Mouse (Mus musculus) MEL (cell line): ENCODE measurements around the gene Fxyd2. TPM values are rescaled to one million over a fixed set of nuclear protein-coding genes. Genes with fewer than 3 reads are reported as not detected.

Experiments used
- DNase-seq: peaks from one replicate; pipeline ENCODE4 v3.0.0; 2011; ENCODE audit warnings: low read depth, low spot score
- H3K27ac ChIP-seq: 2 replicates; pipeline ENCODE4 v1.5.1; 2012; ENCODE audit warnings: low read depth, mild to moderate bottlenecking, control low read depth, low read length, moderate library complexity; ENCODE audit not compliant: control insufficient read depth
- H3K27me3 ChIP-seq, 2 experiments: fragments of 150-350 bp in 1 of 2; sonication (generic) in 1 of 2; 2 replicates each; pipeline ENCODE4 v1.6.1; 2012; ENCODE audit warnings: low read length in 2 of 2, mild to moderate bottlenecking in 2 of 2, improper control_type of control experiment in 1 of 2, moderate library complexity in 1 of 2; ENCODE audit not compliant: insufficient read depth in 2 of 2, control insufficient read depth in 1 of 2
- H3K36me3 ChIP-seq, 2 experiments: 2 replicates each; pipeline ENCODE4 v1.6.1; 2012 to 2014; ENCODE audit warnings: low read length in 2 of 2, improper control_type of control experiment in 1 of 2, inconsistent platforms in 1 of 2, mild to moderate bottlenecking in 1 of 2; ENCODE audit not compliant: insufficient read depth in 2 of 2, control insufficient read depth in 1 of 2
- H3K4me1 ChIP-seq, 2 experiments: fragments of 150-350 bp in 1 of 2; sonication (generic) in 1 of 2; 2 replicates each; pipeline ENCODE4 v1.6.1; 2012; ENCODE audit warnings: low read length in 2 of 2, improper control_type of control experiment in 1 of 2, mild to moderate bottlenecking in 1 of 2; ENCODE audit not compliant: insufficient read depth in 2 of 2, control insufficient read depth in 1 of 2
- H3K4me3 ChIP-seq, 2 experiments: fragments of 150-350 bp in 1 of 2; sonication (generic) in 1 of 2; 2 replicates each; pipeline ENCODE4 v1.5.1; 2012; ENCODE audit warnings: low read depth in 2 of 2, low read length in 2 of 2, mild to moderate bottlenecking in 2 of 2, moderate library complexity in 2 of 2, control low read depth in 1 of 2, improper control_type of control experiment in 1 of 2; ENCODE audit not compliant: control insufficient read depth in 1 of 2, insufficient read depth in 1 of 2
- H3K79me2 ChIP-seq: 2 replicates; pipeline ENCODE4 v1.6.1; 2012; ENCODE audit warnings: mild to moderate bottlenecking, low read length, moderate library complexity; ENCODE audit not compliant: control insufficient read depth, poor library complexity, insufficient read depth
- H3K9ac ChIP-seq: 2 replicates; pipeline ENCODE4 v1.6.1; 2012; ENCODE audit warnings: low read depth, mild to moderate bottlenecking, control low read depth, low read length, moderate library complexity; ENCODE audit not compliant: control insufficient read depth, poor library complexity, severe bottlenecking
- H3K9me3 ChIP-seq: fragments of 150-350 bp; sonication (generic); replicated peaks from 2 replicates; pipeline ENCODE4 v1.6.1; 2012; ENCODE audit warnings: mild to moderate bottlenecking, low read length, improper control_type of control experiment, moderate library complexity; ENCODE audit not compliant: insufficient read depth
- BHLHE40 ChIP-seq: IDR thresholded peaks from 2 replicates; pipeline ENCODE4 v1.6.1; 2012; ENCODE audit warnings: low read depth, mild to moderate bottlenecking, inconsistent platforms, low read length, improper control_type of control experiment, borderline replicate concordance
- CHD1 ChIP-seq: IDR thresholded peaks from 2 replicates; pipeline ENCODE4 v1.6.1; 2012; ENCODE audit warnings: low read depth, mild to moderate bottlenecking, inconsistent platforms, low read length, improper control_type of control experiment
- CHD2 ChIP-seq: IDR thresholded peaks from 2 replicates; pipeline ENCODE4 v1.6.1; 2011; ENCODE audit warnings: low read length, improper control_type of control experiment
- CTCF ChIP-seq, 3 experiments: IDR thresholded peaks in 2 of 3; conservative IDR thresholded peaks in 1 of 3; 2 replicates each; pipeline ENCODE4 v1.5.1; 2011 to 2012; ENCODE audit warnings: low read length in 3 of 3, low read depth in 2 of 3, mild to moderate bottlenecking in 2 of 3, improper control_type of control experiment in 1 of 3, inconsistent platforms in 1 of 3, mixed read lengths in 1 of 3, moderate library complexity in 1 of 3; ENCODE audit not compliant: control insufficient read depth in 1 of 3, insufficient read depth in 1 of 3, poor library complexity in 1 of 3, severe bottlenecking in 1 of 3
- E2F4 ChIP-seq: IDR thresholded peaks from 2 replicates; pipeline ENCODE4 v1.6.1; 2011; ENCODE audit warnings: low read depth, low read length, improper control_type of control experiment, borderline replicate concordance
- ELF1 ChIP-seq: IDR thresholded peaks from 2 replicates; pipeline ENCODE4 v1.6.1; 2014; ENCODE audit warnings: low read depth, mild to moderate bottlenecking, inconsistent platforms, low read length, improper control_type of control experiment, moderate library complexity
- EP300 ChIP-seq, 2 experiments: IDR thresholded peaks; 2 replicates each; pipeline ENCODE4 v1.6.1; 2011; ENCODE audit warnings: improper control_type of control experiment in 2 of 2, low read length in 2 of 2, low read depth in 1 of 2, mild to moderate bottlenecking in 1 of 2
- JUND ChIP-seq: IDR thresholded peaks from 2 replicates; pipeline ENCODE4 v1.6.1; 2011; ENCODE audit warnings: low read depth, mild to moderate bottlenecking, improper control_type of control experiment, low read length
- KAT2A ChIP-seq: conservative IDR thresholded peaks from 2 replicates; pipeline ENCODE4 v1.6.1; 2012; ENCODE audit warnings: low read depth, low read length, improper control_type of control experiment, inconsistent platforms
- MAX ChIP-seq: IDR thresholded peaks from 2 replicates; pipeline ENCODE4 v1.6.1; 2011; ENCODE audit warnings: low read length, improper control_type of control experiment
- MAZ ChIP-seq: IDR thresholded peaks from 2 replicates; pipeline ENCODE4 v1.6.1; 2012; ENCODE audit warnings: low read depth, mild to moderate bottlenecking, inconsistent platforms, low read length, improper control_type of control experiment
- MEF2A ChIP-seq: IDR thresholded peaks from 2 replicates; pipeline ENCODE4 v1.6.1; 2014; ENCODE audit warnings: low read depth, mild to moderate bottlenecking, inconsistent platforms, low read length, improper control_type of control experiment; ENCODE audit not compliant: poor library complexity, insufficient replicate concordance, severe bottlenecking; ENCODE audit errors: extremely low read depth
- MYB ChIP-seq: IDR thresholded peaks from 2 replicates; pipeline ENCODE4 v1.6.1; 2011; ENCODE audit warnings: mild to moderate bottlenecking, low read depth, low read length, improper control_type of control experiment
- MYC ChIP-seq: IDR thresholded peaks from 2 replicates; pipeline ENCODE4 v1.6.1; 2011; ENCODE audit warnings: low read depth, mild to moderate bottlenecking, low read length, improper control_type of control experiment, moderate library complexity
- NRF1 ChIP-seq: IDR thresholded peaks from 2 replicates; pipeline ENCODE4 v1.6.1; 2014; ENCODE audit warnings: low read depth, mild to moderate bottlenecking, inconsistent platforms, low read length, improper control_type of control experiment, moderate library complexity; ENCODE audit not compliant: poor library complexity, insufficient read depth, severe bottlenecking
- POLR2A ChIP-seq, 2 experiments: IDR thresholded peaks; 2 replicates each; pipeline ENCODE4 v1.6.1; 2011 to 2012; ENCODE audit warnings: low read length in 2 of 2, mild to moderate bottlenecking in 2 of 2, control low read depth in 1 of 2, improper control_type of control experiment in 1 of 2, low read depth in 1 of 2, moderate library complexity in 1 of 2; ENCODE audit not compliant: control insufficient read depth in 1 of 2, insufficient read depth in 1 of 2, poor library complexity in 1 of 2
- POLR2AphosphoS2 ChIP-seq: IDR thresholded peaks from 2 replicates; pipeline ENCODE4 v1.6.1; 2011; ENCODE audit warnings: low read length, improper control_type of control experiment
- RAD21 ChIP-seq: IDR thresholded peaks from 2 replicates; pipeline ENCODE4 v1.6.1; 2011; ENCODE audit warnings: mild to moderate bottlenecking, low read depth, low read length, improper control_type of control experiment
- SIN3A ChIP-seq: IDR thresholded peaks from 2 replicates; pipeline ENCODE4 v1.6.1; 2012; ENCODE audit warnings: low read length, improper control_type of control experiment, inconsistent platforms
- TBP ChIP-seq: IDR thresholded peaks from 2 replicates; pipeline ENCODE4 v1.8.0; 2011; ENCODE audit warnings: low read depth, low read length, improper control_type of control experiment
- USF1 ChIP-seq: IDR thresholded peaks from 2 replicates; pipeline ENCODE4 v1.6.1; 2014; ENCODE audit warnings: low read depth, mild to moderate bottlenecking, inconsistent platforms, low read length, improper control_type of control experiment, moderate library complexity
- USF2 ChIP-seq, 2 experiments: IDR thresholded peaks; 2 replicates each; pipeline ENCODE4 v1.6.1; 2011 to 2012; ENCODE audit warnings: improper control_type of control experiment in 2 of 2, low read length in 2 of 2, borderline replicate concordance in 1 of 2, inconsistent platforms in 1 of 2, low read depth in 1 of 2, mild to moderate bottlenecking in 1 of 2; ENCODE audit not compliant: insufficient read depth in 1 of 2
- polyA plus RNA-seq, 2 experiments: library from polyadenylated mRNA; stranded (reverse) in 1 of 2; unstranded in 1 of 2; fragments of >175 nt in 1 of 2; fragments of >200 nt in 1 of 2; gene quantifications; 2 replicates each; pipeline versions ENCODE4 v1.2.1 to v1.2.4; 2012; ENCODE audit warnings: low replicate concordance in 2 of 2, low read depth in 1 of 2; ENCODE audit not compliant: insufficient read length in 2 of 2, insufficient read depth in 1 of 2, missing spikeins in 1 of 2
- total RNA-seq: library from RNA; depleted of rRNA; stranded (reverse); fragments of 300-350 nt; gene quantifications from 2 replicates; pipeline ENCODE4 v1.2.3, GENCODE M21; 2012

Gene Fxyd2
- total and polyA plus RNA-seq, 3 experiments: not detected

DNA sequence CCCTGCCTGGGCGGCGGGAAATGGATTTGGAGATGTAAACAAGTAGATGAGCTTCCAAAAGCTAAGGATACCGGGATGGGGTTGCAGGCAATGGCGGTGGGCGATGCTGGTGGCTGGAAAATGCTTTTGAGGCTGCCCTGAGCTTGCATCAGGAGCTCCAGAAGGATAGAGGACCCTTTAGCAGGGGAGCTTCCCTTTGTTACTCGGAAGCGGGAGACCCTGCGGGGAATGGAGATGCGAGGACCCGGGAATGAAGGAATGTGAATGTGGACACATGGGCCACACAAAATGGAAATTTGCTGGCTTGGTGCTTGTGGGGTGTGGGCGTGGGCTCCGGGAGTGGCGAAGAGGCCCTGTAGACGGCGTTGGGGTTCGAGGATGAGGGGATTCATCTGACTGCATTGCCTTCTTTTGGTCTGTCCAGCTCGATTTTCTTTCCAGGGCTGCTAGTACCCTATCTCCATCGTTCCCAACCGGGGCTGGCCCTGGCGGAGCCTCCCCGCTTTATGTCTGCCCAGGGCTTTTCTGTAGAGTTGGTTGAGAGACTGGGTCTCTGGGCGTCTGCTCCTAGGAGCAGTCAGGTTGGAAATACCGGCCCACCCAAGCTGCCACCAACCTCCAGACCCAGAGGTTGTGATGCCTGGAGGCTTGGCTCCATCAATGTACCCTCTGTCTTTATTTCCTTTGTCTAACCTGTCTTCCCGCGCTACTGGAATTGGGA, 28.7 kb upstream of the Fxyd2 start:
- Histone ChIP-seq H3K4me1 (no peaks in the 10 kb centered on the region), H3K27me3 (no peaks in the 10 kb centered on the region; a peak in 2 of 4 replicates), H3K79me2 (no peaks in the 10 kb centered on the region), H3K9ac (no peak overlapping the region), H3K27ac (no peak overlapping the region), H3K9me3 (no peaks in the 10 kb centered on the region), H3K4me3 (no peak overlapping the region), H3K36me3 (no peaks in the 10 kb centered on the region)
- no peak for TF ChIP-seq KAT2A
- no peak for TF ChIP-seq USF2 (IDR thresholded peaks at IDR 0.05; ENCODE audit: borderline replicate concordance in 1 of 2, insufficient read depth in 1 of 2, low read depth in 1 of 2, low read length in 2 of 2)
- no peak for TF ChIP-seq CHD2
- 0 out of 4 replicates have a peak, but pooled peaks of 1 of the 2 experiments have one; percentile 11 for TF ChIP-seq POLR2A (IDR thresholded peaks at IDR 0.05; ENCODE audit: control insufficient read depth in 1 of 2, insufficient read depth in 1 of 2, low read depth in 1 of 2, low read length in 2 of 2, poor library complexity in 1 of 2)
- TF ChIP-seq JUND: no peak
- no peak for DNase-seq

DNA sequence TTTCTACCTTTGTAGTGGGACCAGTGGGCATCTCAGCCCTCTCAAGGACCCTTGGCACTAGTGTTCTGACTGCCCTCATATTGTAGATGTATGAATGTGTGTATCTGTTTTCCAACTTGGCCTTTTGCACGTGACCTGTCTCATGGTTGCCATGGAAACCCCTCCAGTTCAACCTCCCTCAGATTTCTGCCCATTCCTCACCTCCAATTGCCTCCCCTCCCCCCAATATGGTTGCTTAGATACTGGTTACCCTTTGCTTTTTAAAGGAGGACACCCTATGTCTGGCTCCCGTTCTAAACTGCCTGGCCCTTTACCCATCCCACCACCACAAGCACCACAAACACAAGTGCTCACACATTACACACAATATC, 28.1 kb upstream of the Fxyd2 start:
- Histone ChIP-seq H3K27ac (no peak overlapping the region), H3K9me3 (no peaks in the 10 kb centered on the region), H3K4me3 (no peak overlapping the region), H3K79me2 (no peaks in the 10 kb centered on the region), H3K27me3 (no peaks in the 10 kb centered on the region; a peak in 2 of 4 replicates), H3K9ac (no peak overlapping the region), H3K36me3 (no peaks in the 10 kb centered on the region), H3K4me1 (no peaks in the 10 kb centered on the region)
- DNase-seq: no peak
- TF ChIP-seq SIN3A (no peak), E2F4 (no peak), EP300 (IDR thresholded peaks at IDR 0.05; ENCODE audit: low read depth in 1 of 2, low read length in 2 of 2) (no peak), RAD21 (no peak), BHLHE40 (no peak), CTCF (IDR thresholded peaks at IDR 0.05 in 2 of 3, conservative IDR thresholded peaks at IDR 0.05 in 1 of 3; ENCODE audit: control insufficient read depth in 1 of 3, insufficient read depth in 1 of 3, low read depth in 2 of 3, low read length in 3 of 3, poor library complexity in 1 of 3, severe bottlenecking in 1 of 3) (no peak), MAX (no peak), POLR2A (IDR thresholded peaks at IDR 0.05; ENCODE audit: control insufficient read depth in 1 of 2, insufficient read depth in 1 of 2, low read depth in 1 of 2, low read length in 2 of 2, poor library complexity in 1 of 2) (no peak), MEF2A (no peak), NRF1 (no peak), TBP (no peak), MAZ (no peak), MYC (no peak), ELF1 (no peak), KAT2A (no peak), POLR2AphosphoS2 (no peak), CHD1 (no peak), USF1 (no peak), MYB (no peak)
